Mouse (Mus musculus) forebrain, embryonic 14.5 days (tissue): Measurements from ENCODE around the gene Gm813. TPM values are rescaled to one million over a fixed set of nuclear protein-coding genes. Genes with fewer than 3 reads are reported as not detected.

ENCODE experiments used
- ATAC-seq: fragments of 200-750 bp; cut with Nextera tagmentation; 2 replicates; pipeline ENCODE4 v1.8.0; 2017; ENCODE audit warnings: mild to moderate bottlenecking, moderate library complexity
- DNase-seq: peaks from one replicate; pipeline ENCODE4 v3.0.0-alpha.2; 2015; ENCODE audit warnings: low spot score
- H3K27ac ChIP-seq: fragments of 300-500 bp; sonication (generic); 2 replicates; pipeline ENCODE4 v1.5.1; 2014; ENCODE audit warnings: low read depth, mild to moderate bottlenecking, control low read depth, low read length, moderate library complexity
- H3K27me3 ChIP-seq: fragments of 300-500 bp; sonication (generic); replicated peaks from 2 replicates; pipeline ENCODE4 v1.6.1; 2014; ENCODE audit warnings: low read length, control low read depth, mixed read lengths; ENCODE audit not compliant: control insufficient read depth, insufficient read depth
- H3K36me3 ChIP-seq: fragments of 300-500 bp; sonication (generic); 2 replicates; pipeline ENCODE4 v1.6.1; 2014; ENCODE audit warnings: low read length, control low read depth; ENCODE audit not compliant: control insufficient read depth, insufficient read depth
- H3K4me1 ChIP-seq: fragments of 300-500 bp; sonication (generic); 2 replicates; pipeline ENCODE4 v1.6.1; 2014; ENCODE audit warnings: antibody characterized with exemption, low read length, control low read depth; ENCODE audit not compliant: control insufficient read depth, insufficient read depth
- H3K4me2 ChIP-seq: fragments of 300-500 bp; sonication (generic); 2 replicates; pipeline ENCODE4 v1.6.1; 2014; ENCODE audit warnings: mild to moderate bottlenecking, control low read depth, low read length
- H3K4me3 ChIP-seq: fragments of 300-500 bp; sonication (generic); 2 replicates; pipeline ENCODE4 v1.5.1; 2014; ENCODE audit warnings: low read depth, low read length, control low read depth
- H3K9ac ChIP-seq: fragments of 300-500 bp; sonication (generic); 2 replicates; pipeline ENCODE4 v1.6.1; 2014; ENCODE audit warnings: mild to moderate bottlenecking, low read length, control low read depth, moderate library complexity
- H3K9me3 ChIP-seq: fragments of 300-500 bp; sonication (generic); replicated peaks from 2 replicates; pipeline ENCODE4 v1.6.1; 2016; ENCODE audit warnings: low read length, control low read depth, mixed read lengths; ENCODE audit not compliant: control insufficient read depth
- WGBS: fragments of 180-500 bp; shearing (Covaris S2); extraction: QIAGEN DNeasy Blood & Tissue Kit; methylation state at CpG from one replicate; pipeline ENCODE4 v1.1.7; 2014; 5-methylcytosine and 5-hydroxymethylcytosine counted together
- polyA plus RNA-seq: library from polyadenylated mRNA; unstranded; fragments of >200 nt; fragmentation: Nextera tagmentation; extraction: Ambion mirVana; gene quantifications from 2 replicates; pipeline ENCODE4 v1.2.1, GENCODE M21; 2014

The Gm813 gene
- polyA plus RNA-seq, 1 experiment from 2014 or later, result not detected

DNA sequence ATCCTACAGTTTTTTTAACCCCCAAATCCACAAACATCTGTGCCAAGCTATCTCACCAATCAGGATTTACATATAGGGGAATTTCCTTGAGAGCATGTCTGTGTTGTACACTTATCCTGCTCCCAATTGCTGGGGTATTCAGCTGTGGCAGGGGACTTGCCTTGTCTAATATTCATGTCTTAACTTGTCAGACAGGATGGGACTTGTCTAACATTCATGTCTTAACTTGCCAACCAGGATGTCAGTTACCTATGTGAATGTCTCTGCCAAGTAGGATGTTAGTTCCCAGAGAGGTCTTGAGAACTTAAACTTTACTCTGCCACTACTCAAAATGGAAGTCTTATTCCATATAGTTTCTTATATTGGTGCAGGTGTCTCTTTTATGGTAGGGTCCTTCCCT, 27.3 kb downstream of the Gm813 start:
- Histone ChIP-seq H3K4me1 (no peaks in the 10 kb centered on the region), H3K4me3 (no peak overlapping the region), H3K27me3 (no peaks in the 10 kb centered on the region), H3K9ac (no peak overlapping the region), H3K36me3 (no peaks in the 10 kb centered on the region), H3K9me3 (no peaks in the 10 kb centered on the region), H3K4me2 (no peak overlapping the region), H3K27ac (no peak overlapping the region)
- ATAC-seq (no peak), DNase-seq (no peak)

DNA sequence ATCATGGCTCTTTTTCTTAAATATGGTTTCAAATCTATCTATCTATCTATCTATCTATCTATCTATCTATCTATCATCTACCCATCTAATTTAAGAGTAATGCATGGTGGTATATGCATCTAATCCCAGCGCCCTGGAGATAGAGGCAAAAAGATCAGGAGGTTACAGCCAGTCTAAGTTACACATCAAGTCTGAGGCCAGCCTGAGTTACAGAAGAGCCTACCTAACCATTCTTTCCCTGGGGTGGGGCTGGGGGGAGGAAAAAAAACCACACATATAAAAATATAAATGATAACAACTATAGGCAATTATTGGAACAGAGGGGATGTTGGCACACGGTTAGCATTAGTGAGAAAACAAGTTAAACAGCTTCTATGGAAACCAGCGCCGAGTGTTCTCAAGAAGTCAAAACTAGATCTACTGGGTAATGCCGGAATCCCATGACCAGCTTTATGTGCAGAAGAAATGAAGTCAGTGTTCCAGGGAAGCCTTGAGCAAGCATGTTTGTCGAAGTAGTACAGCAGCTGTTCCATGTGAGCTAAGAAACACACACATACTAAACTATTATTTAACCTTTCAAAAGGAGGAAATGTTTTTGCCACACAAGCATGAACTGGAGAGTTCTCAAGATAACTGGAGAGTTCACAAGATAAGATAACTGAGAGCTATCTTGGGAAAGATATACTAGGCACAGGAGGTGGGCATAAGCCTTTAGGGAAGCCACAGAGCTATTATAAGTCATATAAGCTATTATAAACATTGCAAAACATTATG, 42.6 kb downstream of the Gm813 start:
- no peak overlapping the region for H3K4me2 ChIP-seq
- no peak overlapping the region for H3K9ac ChIP-seq
- no peak for DNase-seq
- H3K36me3 ChIP-seq, result no peaks in the 10 kb centered on the region
- H3K9me3 ChIP-seq, result no peaks in the 10 kb centered on the region
- no peak for ATAC-seq
- no peak overlapping the region for H3K27ac ChIP-seq
- no peaks in the 10 kb centered on the region for H3K4me1 ChIP-seq
- no peaks in the 10 kb centered on the region for H3K27me3 ChIP-seq
- no peak overlapping the region for H3K4me3 ChIP-seq
- 91% methylated on average over 6 of the region's 6 CpGs for WGBS

DNA sequence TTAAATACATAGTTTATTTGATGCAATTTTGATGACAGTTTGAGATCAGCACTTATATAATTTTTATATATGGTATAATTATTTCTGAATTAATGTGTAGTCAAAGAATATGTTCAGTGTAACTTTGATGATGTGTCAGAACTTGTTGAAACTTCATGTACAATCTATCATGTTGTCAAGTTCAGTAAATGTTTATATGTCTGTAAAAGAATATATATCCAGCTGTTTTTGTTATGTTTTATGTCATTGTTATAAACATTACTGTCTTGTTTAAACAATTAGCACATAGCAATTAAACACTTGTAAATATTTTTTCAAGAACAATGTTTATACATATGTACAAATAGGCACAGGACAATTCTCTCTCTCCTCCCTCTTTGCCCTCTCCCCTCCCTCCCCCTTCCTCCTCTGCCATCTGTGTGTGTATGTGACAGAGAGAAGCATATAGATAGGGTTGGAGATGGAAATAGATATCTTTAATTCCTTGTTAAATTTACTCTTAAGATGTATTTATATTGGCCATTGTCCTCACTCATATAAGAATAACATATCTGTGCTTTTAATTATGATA, 46.0 kb downstream of the Gm813 start:
- no peaks in the 10 kb centered on the region for H3K27me3 ChIP-seq
- H3K9me3 ChIP-seq, result no peaks in the 10 kb centered on the region
- no peak for DNase-seq
- H3K4me2 ChIP-seq, result no peak overlapping the region
- no peaks in the 10 kb centered on the region for H3K4me1 ChIP-seq
- ATAC-seq, result no peak
- H3K9ac ChIP-seq, result no peak overlapping the region
- H3K36me3 ChIP-seq, result no peaks in the 10 kb centered on the region
- H3K27ac ChIP-seq, result no peak overlapping the region
- H3K4me3 ChIP-seq, result no peak overlapping the region

Other genes starting within 250 kb of the Gm813 start
- gene Dcbld2, start 208.5 kb downstream of the Gm813 start, polyA plus RNA-seq, result 6.5 and 6.9 TPM in 2 replicates
- 7.8 and 8.3 TPM in 2 replicates for gene St3gal6, start 92.7 kb downstream of the Gm813 start, polyA plus RNA-seq
- gene E330017A01Rik, start 21.8 kb upstream of the Gm813 start, polyA plus RNA-seq, result not detected in 2 replicates
- gene Cpox, start 53.3 kb upstream of the Gm813 start, polyA plus RNA-seq, result 8.9 and 9.1 TPM in 2 replicates
- gene Gpr15, start 102.1 kb upstream of the Gm813 start, polyA plus RNA-seq, result not detected in 2 replicates
- gene Cldnd1, start 110.9 kb upstream of the Gm813 start, polyA plus RNA-seq, result 134 and 145 TPM in 2 replicates
- gene Olfr172, start 146.2 kb upstream of the Gm813 start, polyA plus RNA-seq, result not detected in 2 replicates
- not detected in 2 replicates for gene Olfr173, start 183.3 kb upstream of the Gm813 start, polyA plus RNA-seq
- gene Olfr175-ps1, start 209.8 kb upstream of the Gm813 start, polyA plus RNA-seq, result not detected in 2 replicates